Mouse (Mus musculus): Measurements from ENCODE around the gene Tnrc6c. TPM values are rescaled to one million over a fixed set of nuclear protein-coding genes. Genes with fewer than 3 reads are reported as not detected.

The Tnrc6c gene
- polyA plus RNA-seq, 1 experiment from 2014 or later: 6.0 TPM

GRCm38 (mm10) chr11:117769683-117770047 is 115.6 kb downstream of the Tnrc6c start:
- Histone ChIP-seq H3K36me3 (ENCODE audit: control insufficient read depth, insufficient read depth, low read length) (no peaks in the 10 kb centered on the region; the same call in 1 of the 2 replicates), H3K27ac (replicated peaks) (no peak overlapping the region), H3K27me3 (ENCODE audit: control insufficient read depth, insufficient read depth, low read length) (no peaks in the 10 kb centered on the region), H3K4me1 (replicated peaks; ENCODE audit: control insufficient read depth, insufficient read depth) (no peaks in the 10 kb centered on the region), H3K4me3 (ENCODE audit: low read depth, low read length) (no peak overlapping the region), H3K4me2 (replicated peaks; ENCODE audit: low read depth) (no peak overlapping the region), H3K9me3 (ENCODE audit: control insufficient read depth, low read length) (no peaks in the 10 kb centered on the region), H3K9ac (ENCODE audit: low read length) (no peak overlapping the region)
- TF ChIP-seq CTCF (IDR thresholded peaks at IDR 0.05; ENCODE audit: low read depth): no peak
- no peak for TF ChIP-seq EP300 (optimal IDR thresholded peaks at IDR 0.05)
- ATAC-seq (ENCODE audit: low FRiP score, low TSS enrichment): no peak
- 73% methylated on average over 7 of the region's 7 CpGs for WGBS
- no peak for DNase-seq (ENCODE audit: low spot score)

GRCm38 (mm10) chr11:117770407-117770806 is 116.3 kb downstream of the Tnrc6c start:
- ATAC-seq (ENCODE audit: low FRiP score, low TSS enrichment): no peak
- no peaks in the 10 kb centered on the region for H3K27me3 ChIP-seq (ENCODE audit: control insufficient read depth, insufficient read depth, low read length)
- no peak overlapping the region for H3K4me2 ChIP-seq (replicated peaks; ENCODE audit: low read depth)
- no peak overlapping the region for H3K9ac ChIP-seq (ENCODE audit: low read length)
- no peak for DNase-seq (ENCODE audit: low spot score)
- H3K9me3 ChIP-seq (ENCODE audit: control insufficient read depth, low read length): no peaks in the 10 kb centered on the region
- H3K36me3 ChIP-seq (ENCODE audit: control insufficient read depth, insufficient read depth, low read length): no peaks in the 10 kb centered on the region; the same call in 1 of the 2 replicates
- H3K4me3 ChIP-seq (ENCODE audit: low read depth, low read length): no peak overlapping the region
- no peak overlapping the region for H3K27ac ChIP-seq (replicated peaks)
- H3K4me1 ChIP-seq (replicated peaks; ENCODE audit: control insufficient read depth, insufficient read depth): no peaks in the 10 kb centered on the region
- TF ChIP-seq EP300 (optimal IDR thresholded peaks at IDR 0.05) (no peak), CTCF (IDR thresholded peaks at IDR 0.05; ENCODE audit: low read depth) (no peak)
- WGBS: 72% methylated on average over 10 of the region's 10 CpGs

DNA sequence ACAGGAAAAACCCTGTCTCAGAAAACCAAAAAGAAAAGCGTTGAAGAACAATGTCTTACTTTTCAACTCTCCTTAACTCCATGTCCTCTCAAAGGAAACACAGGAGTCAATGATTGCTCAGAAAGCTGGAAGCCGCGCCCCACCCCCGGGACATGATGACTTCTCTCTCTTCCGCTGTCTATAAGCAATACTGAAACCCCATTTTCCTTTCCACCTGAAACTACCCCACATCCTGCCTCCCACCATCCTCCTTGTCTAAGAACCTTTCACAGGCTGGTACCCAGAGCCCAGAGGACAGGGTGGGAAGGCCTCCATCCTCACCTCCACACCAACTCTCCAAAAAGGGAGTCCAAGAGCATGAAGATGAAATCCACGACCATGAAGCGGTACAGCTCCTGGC is 118.3 kb downstream of the Tnrc6c start:
- H3K27ac ChIP-seq (replicated peaks): no peak overlapping the region
- H3K4me2 ChIP-seq (replicated peaks; ENCODE audit: low read depth): no peak overlapping the region
- no peaks in the 10 kb centered on the region for H3K27me3 ChIP-seq (ENCODE audit: control insufficient read depth, insufficient read depth, low read length)
- TF ChIP-seq CTCF (IDR thresholded peaks at IDR 0.05; ENCODE audit: low read depth) (no peak), EP300 (optimal IDR thresholded peaks at IDR 0.05) (no peak)
- no peaks in the 10 kb centered on the region for H3K4me1 ChIP-seq (replicated peaks; ENCODE audit: control insufficient read depth, insufficient read depth)
- ATAC-seq (ENCODE audit: low FRiP score, low TSS enrichment) (no peak), DNase-seq (ENCODE audit: low spot score) (no peak)
- H3K9me3 ChIP-seq (ENCODE audit: control insufficient read depth, low read length): no peaks in the 10 kb centered on the region
- H3K36me3 ChIP-seq (ENCODE audit: control insufficient read depth, insufficient read depth, low read length): 0 out of 2 replicates have a peak, but pooled peaks cover 1% of the 10 kb centered on the region
- H3K9ac ChIP-seq (ENCODE audit: low read length): no peak overlapping the region
- no peak overlapping the region for H3K4me3 ChIP-seq (ENCODE audit: low read depth, low read length)
- WGBS: 94% methylated on average over 7 of the region's 7 CpGs

GRCm38 (mm10) chr11:117774925-117775324 is 120.8 kb downstream of the Tnrc6c start:
- no peak overlapping the region for H3K9ac ChIP-seq (ENCODE audit: low read length)
- no peaks in the 10 kb centered on the region for H3K27me3 ChIP-seq (ENCODE audit: control insufficient read depth, insufficient read depth, low read length)
- H3K36me3 ChIP-seq (ENCODE audit: control insufficient read depth, insufficient read depth, low read length): 0 out of 2 replicates have a peak, but pooled peaks cover 2% of the 10 kb centered on the region
- no peak for ATAC-seq (ENCODE audit: low FRiP score, low TSS enrichment)
- H3K27ac ChIP-seq (replicated peaks): no peak overlapping the region
- TF ChIP-seq CTCF (IDR thresholded peaks at IDR 0.05; ENCODE audit: low read depth) (no peak), EP300 (optimal IDR thresholded peaks at IDR 0.05) (no peak)
- H3K4me2 ChIP-seq (replicated peaks; ENCODE audit: low read depth): no peak overlapping the region
- H3K4me1 ChIP-seq (replicated peaks; ENCODE audit: control insufficient read depth, insufficient read depth): no peaks in the 10 kb centered on the region
- H3K9me3 ChIP-seq (ENCODE audit: control insufficient read depth, low read length): no peaks in the 10 kb centered on the region
- H3K4me3 ChIP-seq (ENCODE audit: low read depth, low read length): no peak overlapping the region
- DNase-seq (ENCODE audit: low spot score): no peak
- 93% methylated on average over 10 of the region's 10 CpGs for WGBS

GRCm38 (mm10) chr11:117775540-117775939 is 121.5 kb downstream of the Tnrc6c start:
- Histone ChIP-seq H3K4me3 (ENCODE audit: low read depth, low read length) (no peak overlapping the region), H3K4me2 (replicated peaks; ENCODE audit: low read depth) (no peak overlapping the region), H3K9me3 (ENCODE audit: control insufficient read depth, low read length) (no peaks in the 10 kb centered on the region), H3K27me3 (ENCODE audit: control insufficient read depth, insufficient read depth, low read length) (no peaks in the 10 kb centered on the region), H3K4me1 (replicated peaks; ENCODE audit: control insufficient read depth, insufficient read depth) (no peaks in the 10 kb centered on the region), H3K36me3 (ENCODE audit: control insufficient read depth, insufficient read depth, low read length) (0 out of 2 replicates have a peak, but pooled peaks cover 2% of the 10 kb centered on the region), H3K9ac (ENCODE audit: low read length) (no peak overlapping the region), H3K27ac (replicated peaks) (no peak overlapping the region)
- DNase-seq (ENCODE audit: low spot score) (no peak), ATAC-seq (ENCODE audit: low FRiP score, low TSS enrichment) (no peak)
- TF ChIP-seq CTCF (IDR thresholded peaks at IDR 0.05; ENCODE audit: low read depth): no peak
- WGBS: 83% methylated on average over 13 of the region's 13 CpGs

- TF ChIP-seq EP300 (optimal IDR thresholded peaks at IDR 0.05) (no peak), CTCF (IDR thresholded peaks at IDR 0.05; ENCODE audit: low read depth) (no peak)
- WGBS: 91% methylated on average over 13 of the region's 14 CpGs
These were observed 122.2 kb downstream of the Tnrc6c start for GRCm38 (mm10) chr11:117776085-117776792.

More at GRCm38 (mm10) chr11:117776085-117776792, 122.2 kb downstream of the Tnrc6c start:
- Histone ChIP-seq H3K27me3 (ENCODE audit: control insufficient read depth, insufficient read depth, low read length) (no peaks in the 10 kb centered on the region), H3K4me1 (replicated peaks; ENCODE audit: control insufficient read depth, insufficient read depth) (0 out of 2 replicates have a peak, but pooled peaks cover 3% of the 10 kb centered on the region), H3K27ac (replicated peaks) (no peak overlapping the region), H3K9me3 (ENCODE audit: control insufficient read depth, low read length) (no peaks in the 10 kb centered on the region), H3K4me3 (ENCODE audit: low read depth, low read length) (no peak overlapping the region), H3K36me3 (ENCODE audit: control insufficient read depth, insufficient read depth, low read length) (0 out of 2 replicates have a peak, but pooled peaks cover 2% of the 10 kb centered on the region), H3K4me2 (replicated peaks; ENCODE audit: low read depth) (no peak overlapping the region), H3K9ac (ENCODE audit: low read length) (no peak overlapping the region)
- ATAC-seq (ENCODE audit: low FRiP score, low TSS enrichment): no peak
- no peak for DNase-seq (ENCODE audit: low spot score)
